Mouse (Mus musculus) layer of hippocampus, adult 2 months (tissue): Measurements from ENCODE around the gene Bcl2a1d. TPM values are rescaled to one million over a fixed set of nuclear protein-coding genes. Genes with fewer than 3 reads are reported as not detected.
"Not testable (repeated sequence)": the region's sequence is repeated elsewhere in the genome, so short reads cannot be mapped to it uniquely, and the experiment has no call there.

Experiments
- DNase-seq, 2 experiments: peaks; one replicate each; pipeline ENCODE4 v3.0.0; 2022; ENCODE audit warnings: low spot score in 2 of 2
- H3K27ac ChIP-seq: fragments of 200-600 bp; 2 replicates; pipeline ENCODE4 v1.8.1; 2022
- H3K4me3 ChIP-seq: fragments of 200-600 bp; 2 replicates; pipeline ENCODE4 v1.8.1; 2022; ENCODE audit warnings: mild to moderate bottlenecking
- CTCF ChIP-seq: fragments of 200-600 bp; conservative IDR thresholded peaks from 2 replicates; pipeline ENCODE4 v1.8.1; 2022; ENCODE audit warnings: antibody characterized with exemption, mild to moderate bottlenecking, moderate library complexity
- total RNA-seq, 2 experiments: library from RNA; stranded (reverse); gene quantifications; 2 replicates each; pipeline ENCODE4 v1.2.3; 2021

The Bcl2a1d gene
- total RNA-seq, 2 experiments from 2014 or later, result not detected

DNA sequence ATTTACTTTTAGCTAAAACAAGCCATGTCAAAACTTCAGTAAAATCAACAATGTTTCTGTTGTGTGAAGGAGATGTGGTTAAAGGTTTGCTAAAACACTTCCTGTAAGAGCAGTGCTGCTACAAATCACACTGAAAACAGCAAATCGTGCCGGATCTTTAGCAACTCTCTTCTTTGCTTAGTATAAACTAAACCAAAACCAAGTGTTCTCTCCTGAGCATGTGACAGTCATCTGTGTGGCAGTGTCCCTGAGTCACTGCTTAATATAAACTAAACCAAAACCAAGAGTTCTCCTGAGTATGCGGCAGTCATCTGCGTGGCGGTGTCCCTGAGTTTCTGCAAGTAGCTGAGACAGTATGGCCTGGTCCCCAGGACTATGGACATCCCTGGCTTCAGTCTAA lies 21.9 kb downstream of the Bcl2a1d start:
- H3K27ac ChIP-seq, H3K4me3 ChIP-seq, DNase-seq: not testable (repeated sequence)

- Histone ChIP-seq H3K4me3 (no peak overlapping the region), H3K27ac (no peak overlapping the region)
- TF ChIP-seq CTCF, result no peak
- DNase-seq, result no peak
Measured at GRCm38 (mm10) chr9:88709304-88709703, 22.4 kb downstream of the Bcl2a1d start.

GRCm38 (mm10) chr9:88706700-88707099 lies 25.0 kb downstream of the Bcl2a1d start:
- no peak for DNase-seq
- Histone ChIP-seq H3K4me3 (no peak overlapping the region), H3K27ac (no peak overlapping the region)
- no peak for TF ChIP-seq CTCF

GRCm38 (mm10) chr9:88705157-88705556 lies 26.6 kb downstream of the Bcl2a1d start:
- not testable (repeated sequence) for DNase-seq, H3K27ac ChIP-seq, H3K4me3 ChIP-seq

- H3K4me3 ChIP-seq, DNase-seq, H3K27ac ChIP-seq: not testable (repeated sequence)
Measured at GRCm38 (mm10) chr9:88698746-88699145, 33.0 kb downstream of the Bcl2a1d start.

DNA sequence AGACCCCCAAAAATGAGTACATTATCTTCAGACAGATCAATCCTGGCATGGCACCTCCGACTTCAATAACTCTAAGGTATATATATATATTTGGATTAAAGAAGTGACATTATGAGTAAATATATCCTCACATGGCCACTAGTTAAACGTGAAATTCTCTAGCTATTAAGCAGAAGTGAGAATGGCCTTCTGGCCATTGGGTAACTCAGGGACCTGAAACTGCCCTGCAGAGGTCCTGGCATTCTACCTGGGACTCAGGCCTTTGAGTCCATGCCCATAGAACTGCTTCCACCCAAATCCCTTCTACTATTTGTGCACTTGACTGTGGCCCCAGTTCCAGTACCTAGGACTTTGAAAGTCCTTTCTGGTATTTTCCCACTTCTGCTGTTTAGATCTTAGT lies 40.4 kb downstream of the Bcl2a1d start:
- DNase-seq, H3K4me3 ChIP-seq, H3K27ac ChIP-seq: not testable (repeated sequence)

DNA sequence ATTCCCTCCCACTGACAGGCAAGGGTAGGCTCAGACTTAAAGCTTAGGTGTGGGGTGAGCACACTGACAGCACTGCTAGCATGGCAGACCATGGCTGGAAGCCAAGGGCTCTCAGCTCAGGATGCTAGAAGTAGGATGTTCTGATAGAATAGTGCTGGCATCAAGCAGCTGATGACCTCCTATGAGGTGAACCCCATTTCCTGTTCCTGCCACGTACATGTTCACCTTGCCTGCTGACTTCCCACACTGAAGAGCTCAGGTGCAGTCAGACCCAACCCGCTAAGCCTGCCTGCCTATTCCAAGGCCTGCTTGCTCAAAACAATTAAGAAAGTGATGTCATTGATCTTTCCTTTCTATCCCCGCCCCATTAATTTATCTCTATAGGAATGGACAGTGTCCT lies 42.3 kb downstream of the Bcl2a1d start:
- not testable (repeated sequence) for H3K4me3 ChIP-seq, H3K27ac ChIP-seq, DNase-seq

DNA sequence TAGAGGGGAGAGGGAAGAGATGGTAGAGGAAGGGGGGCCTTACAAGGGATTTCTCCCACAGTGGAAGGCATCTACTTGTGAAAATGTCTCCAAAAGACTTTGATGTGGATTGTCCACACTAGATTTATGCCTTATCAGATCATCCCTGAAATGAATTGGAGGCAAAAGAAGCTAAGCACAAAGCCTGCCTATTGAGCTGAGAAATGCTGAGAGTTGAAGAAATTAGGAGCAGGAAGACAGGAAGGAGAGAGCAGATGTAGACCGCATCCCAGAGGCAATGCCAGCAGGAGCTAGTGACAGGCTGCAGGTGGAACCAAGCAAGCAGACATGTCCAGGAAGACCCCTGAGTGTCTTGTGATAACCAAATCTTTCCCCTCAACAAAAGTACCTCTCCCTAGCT lies 45.0 kb downstream of the Bcl2a1d start:
- DNase-seq, H3K27ac ChIP-seq: not testable (repeated sequence)

More for the DNA sequence above, 45.0 kb downstream of the Bcl2a1d start:
- not testable (repeated sequence) for H3K4me3 ChIP-seq

Other genes with a start within 250 kb of the Bcl2a1d start
- gene Syncrip, start 249.3 kb downstream of the Bcl2a1d start, total RNA-seq, result 10 to 100 TPM; 62.7 to 64.7 TPM
- 10 to 100 TPM; 21.8 to 25.0 TPM for gene Zfp949, start 183.9 kb downstream of the Bcl2a1d start, total RNA-seq
- gene Trim43a, start 151.0 kb downstream of the Bcl2a1d start, total RNA-seq, result 1 to 10 TPM; 1.3 to 1.6 TPM
- 10 to 100 TPM; 31.7 to 39.1 TPM for gene Mthfsl, start 11.6 kb downstream of the Bcl2a1d start, total RNA-seq
- under 1 TPM in 1 of 2 experiments, not detected in 1; 0.44 TPM for gene Trim43c, start 107.2 kb upstream of the Bcl2a1d start, total RNA-seq
- 1 to 10 TPM in 1 of 2 experiments, under 1 TPM in 1; 0.47 to 1.0 TPM for gene Bcl2a1a, start 225.0 kb upstream of the Bcl2a1d start, total RNA-seq